Mouse (Mus musculus): ENCODE measurements around the gene Nsun7.

Nsun7 gene

GRCm38 (mm10) chr5:66337969-66338345 is 78.3 kb downstream of the Nsun7 start:
- DNase-seq = peak; percentile 33

DNA sequence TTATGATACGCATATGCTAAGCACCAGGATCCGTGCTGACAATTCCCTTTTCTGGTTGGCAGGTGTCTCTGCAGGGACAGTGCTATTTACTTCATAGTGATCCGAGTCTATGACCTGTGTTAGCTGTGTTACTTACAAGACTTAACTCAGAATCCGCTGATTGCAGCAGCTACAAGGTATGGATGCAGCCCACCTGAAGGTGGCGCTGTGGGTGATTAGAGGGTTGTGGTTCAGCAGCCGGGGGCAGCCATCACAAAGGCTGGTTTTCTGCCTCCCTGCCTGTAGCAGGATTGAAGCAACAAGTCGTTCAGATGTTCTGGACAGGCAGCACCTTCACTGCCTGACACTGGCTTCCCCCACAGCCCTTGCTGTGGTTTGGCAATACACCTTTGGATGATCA is 78.9 kb downstream of the Nsun7 start:
- peak; percentile 67 for DNase-seq

GRCm38 (mm10) chr5:66340356-66341102 is 80.8 kb downstream of the Nsun7 start:
- peak; percentile 21 for DNase-seq

DNA sequence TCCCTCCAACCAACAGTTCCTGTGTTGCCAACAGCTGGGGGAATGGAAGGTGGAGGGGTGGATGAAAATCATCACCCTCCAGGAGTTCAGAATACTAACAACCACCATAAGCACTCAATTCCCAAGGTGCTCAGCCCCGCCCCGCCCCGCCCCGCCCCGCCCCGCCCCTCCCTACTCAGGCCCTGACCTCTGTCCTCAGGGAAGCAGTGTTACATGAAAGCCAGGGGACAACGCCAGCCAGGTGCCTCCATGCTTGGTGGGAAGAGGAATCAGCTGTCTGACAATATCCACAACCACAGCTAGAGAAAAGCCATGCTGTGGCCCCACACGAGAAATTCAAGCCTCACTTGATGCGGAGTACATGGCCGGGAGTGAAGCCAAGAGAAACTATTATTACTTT is 82.2 kb downstream of the Nsun7 start:
- DNase-seq = no peak

DNA sequence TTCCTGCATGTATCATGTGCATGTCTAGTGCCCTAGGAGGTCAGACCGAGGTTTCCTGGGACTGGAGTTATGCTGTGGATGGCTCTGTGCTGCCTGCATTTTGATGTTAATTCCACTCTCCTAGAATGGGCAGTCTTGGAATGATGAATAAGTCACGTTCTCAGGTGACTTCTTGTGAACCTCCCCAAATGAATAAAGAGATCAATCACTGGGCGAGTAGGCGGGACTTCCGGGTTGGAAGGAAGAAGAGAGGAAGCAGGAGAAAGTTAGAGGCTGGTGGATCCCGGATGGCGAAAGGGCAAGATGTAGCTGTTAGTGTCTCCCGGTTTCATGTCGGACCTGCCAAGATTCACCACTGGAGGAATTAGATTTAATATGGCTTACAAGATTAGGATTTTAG is 82.6 kb downstream of the Nsun7 start:
- DNase-seq = no peak

DNA sequence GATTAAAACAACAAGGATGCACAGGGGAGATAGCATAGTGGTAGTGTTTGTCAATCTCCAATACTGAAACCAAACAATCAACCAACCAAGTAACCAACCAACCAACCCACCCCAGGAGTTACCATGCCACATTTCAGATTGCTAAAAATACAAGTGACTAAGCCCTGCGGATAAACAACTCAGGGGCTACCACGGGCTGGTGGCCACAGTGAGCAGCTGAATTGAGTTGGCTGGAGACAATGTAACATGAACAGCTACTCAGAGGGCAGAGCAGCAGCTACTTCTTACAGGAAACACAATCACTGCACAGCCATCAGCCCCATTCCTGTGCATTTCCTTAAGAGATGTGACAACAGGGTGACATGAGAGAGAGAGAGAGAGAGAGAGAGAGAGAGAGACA is 84.5 kb downstream of the Nsun7 start:
- no peak for DNase-seq

DNA sequence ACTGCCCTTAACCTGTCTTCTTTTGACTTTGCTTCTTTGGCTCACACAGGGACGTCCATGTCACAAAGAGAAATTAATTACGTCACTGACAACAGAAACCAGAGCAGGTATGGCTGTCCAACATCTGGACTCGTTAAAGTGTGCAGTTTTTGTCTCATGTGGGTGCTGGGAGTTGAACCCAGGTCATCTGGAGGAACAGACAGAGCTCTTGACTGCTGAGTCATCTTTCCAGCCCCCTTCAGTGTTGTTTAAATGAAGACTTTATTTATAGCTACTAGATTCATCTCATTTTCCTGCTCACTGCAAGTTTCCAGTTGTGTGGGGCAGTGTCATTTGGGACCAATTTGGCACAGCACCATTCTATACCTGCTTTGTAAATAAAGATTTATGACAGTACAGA is 85.4 kb downstream of the Nsun7 start:
- no peak for DNase-seq

DNA sequence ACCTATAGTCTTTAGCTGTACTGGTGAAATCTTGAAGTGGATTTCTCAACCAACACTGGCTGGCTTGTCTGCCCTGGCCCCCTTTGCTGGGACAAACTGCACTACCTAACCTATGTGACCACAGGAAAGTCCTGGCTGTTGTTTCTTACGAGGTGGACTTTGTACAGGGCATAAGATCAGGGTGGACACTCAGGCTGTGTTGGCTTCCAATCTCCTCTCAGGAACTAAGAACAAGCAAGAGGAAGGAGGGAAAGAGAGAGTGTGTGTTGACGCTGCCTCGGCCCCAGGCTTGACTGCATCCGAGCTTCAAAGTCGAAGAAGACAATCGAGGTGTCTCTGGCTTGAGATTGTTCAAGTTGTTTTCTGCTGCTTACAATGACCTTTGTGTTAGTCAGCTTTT is 87.1 kb downstream of the Nsun7 start:
- DNase-seq = no peak

All from embryo, embryonic 11 days (tissue).